Mouse (Mus musculus) cerebellum, adult 8-10 months (tissue): Measurements from ENCODE around the gene Pccb.

Experiments
- DNase-seq: peaks from one replicate; pipeline ENCODE4 v3.0.0; 2022

The Pccb gene

GRCm38 (mm10) chr9:100982786-100983185 is 51.9 kb downstream of the Pccb start:
- DNase-seq: no peak

GRCm38 (mm10) chr9:100979260-100979659 is 55.4 kb downstream of the Pccb start:
- DNase-seq: no peak

GRCm38 (mm10) chr9:100978666-100979065 is 56.0 kb downstream of the Pccb start:
- no peak for DNase-seq

GRCm38 (mm10) chr9:100969461-100969860 is 65.2 kb downstream of the Pccb start:
- DNase-seq: no peak

- DNase-seq: no peak
Observed at GRCm38 (mm10) chr9:100964106-100964505, 70.6 kb downstream of the Pccb start.

GRCm38 (mm10) chr9:100963428-100963912 is 71.2 kb downstream of the Pccb start:
- no peak for DNase-seq

GRCm38 (mm10) chr9:100962903-100963427 is 71.7 kb downstream of the Pccb start:
- DNase-seq: no peak

- DNase-seq: peak; percentile 69
Observed at GRCm38 (mm10) chr9:100951481-100951880, 83.2 kb downstream of the Pccb start.

GRCm38 (mm10) chr9:100944677-100945365 is 89.9 kb downstream of the Pccb start:
- no peak for DNase-seq

GRCm38 (mm10) chr9:100942042-100942441 is 92.7 kb downstream of the Pccb start:
- DNase-seq: peak; percentile 82
